Mouse (Mus musculus) ES-Bruce4 (cell line): ENCODE measurements at regions not wholly inside any gene's neighbourhood (a gene's known extent, or its start where the extent isn't known, plus 50 kb on each side); places are given as distances from the start of the nearest gene placed in this dataset.

Experiments
- H3K27ac ChIP-seq: 2 replicates; pipeline ENCODE4 v1.5.1; 2012; ENCODE audit warnings: low read length, inconsistent platforms; ENCODE audit not compliant: insufficient read depth
- H3K27me3 ChIP-seq: 2 replicates; pipeline ENCODE4 v1.6.1; 2012; ENCODE audit warnings: mild to moderate bottlenecking, low read length, inconsistent platforms; ENCODE audit not compliant: control insufficient read depth, poor library complexity, insufficient read depth, severe bottlenecking
- H3K36me3 ChIP-seq: 2 replicates; pipeline ENCODE4 v1.6.1; 2012; ENCODE audit warnings: inconsistent platforms, mild to moderate bottlenecking, low read length, moderate library complexity; ENCODE audit not compliant: control insufficient read depth, poor library complexity, insufficient read depth, severe bottlenecking
- H3K4me1 ChIP-seq: one replicate; pipeline ENCODE4 v1.8.1; 2011; ENCODE audit warnings: low read length; ENCODE audit not compliant: control insufficient read depth, insufficient read depth
- H3K4me3 ChIP-seq: 2 replicates; pipeline ENCODE4 v1.5.1; 2011; ENCODE audit warnings: low read depth, mild to moderate bottlenecking, low read length
- H3K9ac ChIP-seq: 2 replicates; pipeline ENCODE4 v1.6.1; 2012; ENCODE audit warnings: low read depth, mild to moderate bottlenecking, inconsistent platforms; ENCODE audit not compliant: poor library complexity, severe bottlenecking
- H3K9me3 ChIP-seq: replicated peaks from 2 replicates; pipeline ENCODE4 v1.6.1; 2012; ENCODE audit warnings: mild to moderate bottlenecking, low read length, inconsistent platforms; ENCODE audit not compliant: control insufficient read depth, poor library complexity, insufficient read depth, severe bottlenecking
- CTCF ChIP-seq: IDR thresholded peaks from one replicate; pipeline ENCODE4 v1.8.1; 2011; ENCODE audit warnings: low read depth, low read length
- EP300 ChIP-seq: IDR thresholded peaks from 2 replicates; pipeline ENCODE4 v1.6.1; 2011; ENCODE audit warnings: low read depth, low read length; ENCODE audit not compliant: insufficient read depth
- POLR2A ChIP-seq: IDR thresholded peaks from one replicate; pipeline ENCODE4 v1.8.1; 2011; ENCODE audit warnings: low read length; ENCODE audit not compliant: insufficient read depth

DNA sequence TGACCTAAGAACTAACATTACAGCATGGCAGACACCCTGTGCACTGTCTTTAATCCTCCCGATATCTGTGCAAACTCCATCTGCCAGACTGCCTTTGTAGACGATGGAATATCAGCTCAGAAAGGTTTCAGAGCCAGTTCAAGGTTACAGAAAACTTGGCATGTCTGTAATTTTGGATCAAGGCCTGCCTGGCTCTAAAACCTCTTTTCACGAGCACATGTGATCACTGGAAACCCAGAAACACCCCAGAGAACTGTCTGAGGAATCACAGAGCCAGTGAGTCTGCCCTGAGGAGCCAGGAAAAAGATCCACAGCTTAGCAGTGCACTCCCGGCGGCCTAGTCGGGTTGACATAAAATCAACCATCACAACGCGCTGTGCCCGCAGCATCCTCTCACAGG, 149.7 kb upstream of the Fbxo11 start:
- Histone ChIP-seq H3K4me1 (no peaks in the 10 kb centered on the region), H3K9me3 (no peaks in the 10 kb centered on the region), H3K9ac (no peak overlapping the region), H3K27me3 (no peaks in the 10 kb centered on the region), H3K36me3 (no peaks in the 10 kb centered on the region), H3K4me3 (no peak overlapping the region), H3K27ac (no peak overlapping the region)
- no peak for TF ChIP-seq CTCF
- TF ChIP-seq EP300 = no peak
- no peak for TF ChIP-seq POLR2A

DNA sequence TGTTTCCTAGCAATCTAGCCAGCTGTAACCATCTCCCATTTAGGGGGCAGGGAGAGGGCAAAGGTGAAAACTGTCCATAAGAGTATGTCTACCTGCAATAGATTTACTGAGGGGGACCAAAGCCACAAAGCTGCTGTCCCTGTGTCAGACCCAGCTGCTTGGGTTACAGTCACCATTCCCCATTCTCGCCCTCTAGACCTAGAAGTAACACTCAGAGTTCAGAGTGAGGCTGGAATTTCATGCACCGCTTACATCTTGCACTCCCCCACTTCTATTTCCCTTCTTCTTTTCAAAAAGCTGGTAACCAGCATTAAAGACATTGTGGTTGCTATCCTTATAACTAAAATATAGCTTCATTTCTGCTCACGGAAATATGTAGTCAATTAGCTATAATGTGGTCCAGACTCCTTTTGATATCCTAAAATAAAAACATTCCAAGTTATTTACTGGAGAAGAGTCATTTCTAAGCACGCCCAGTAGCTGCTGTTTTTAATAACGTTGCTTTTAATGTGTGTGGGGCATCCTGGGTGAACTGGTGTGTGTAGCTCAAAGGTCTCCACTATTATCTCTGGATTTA, 157.4 kb upstream of the Fbxo11 start:
- no peak overlapping the region for H3K9ac ChIP-seq
- H3K27me3 ChIP-seq = no peaks in the 10 kb centered on the region
- no peaks in the 10 kb centered on the region for H3K36me3 ChIP-seq
- 0 out of 2 replicates have a peak, but pooled peaks cover 5% of the 10 kb centered on the region for H3K9me3 ChIP-seq
- no peak overlapping the region for H3K4me3 ChIP-seq
- no peak overlapping the region for H3K27ac ChIP-seq
- TF ChIP-seq EP300 = no peak
- TF ChIP-seq POLR2A = no peak
- TF ChIP-seq CTCF = no peak
- no peaks in the 10 kb centered on the region for H3K4me1 ChIP-seq

DNA sequence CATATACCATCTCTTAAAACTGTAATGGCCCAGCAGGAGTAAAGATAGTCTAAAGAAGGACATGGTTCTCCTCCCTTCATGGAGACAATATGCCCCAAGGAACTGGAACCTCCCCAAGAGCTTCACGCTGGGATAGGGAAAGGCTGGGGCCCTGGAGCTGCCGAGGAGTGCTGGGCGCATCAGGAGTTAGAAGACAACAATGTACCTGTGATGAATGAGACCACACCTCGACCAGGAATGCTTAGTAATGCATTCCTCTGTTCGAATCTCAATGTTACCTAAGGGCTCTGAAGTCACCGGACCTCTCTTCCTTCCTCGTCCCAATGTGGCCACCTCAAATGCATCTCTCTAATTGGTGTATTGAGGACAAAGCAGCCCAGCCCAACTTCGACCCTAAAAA, 175.4 kb upstream of the Fbxo11 start:
- H3K9me3 ChIP-seq = peaks cover 46% of the 10 kb centered on the region
- no peaks in the 10 kb centered on the region for H3K27me3 ChIP-seq
- H3K9ac ChIP-seq = no peak overlapping the region
- H3K4me3 ChIP-seq = no peak overlapping the region
- peak; percentile 80; the same call in 1 of the 2 replicates for TF ChIP-seq EP300
- no peak for TF ChIP-seq CTCF
- TF ChIP-seq POLR2A = no peak
- no peaks in the 10 kb centered on the region for H3K36me3 ChIP-seq
- H3K27ac ChIP-seq = no peak overlapping the region
- H3K4me1 ChIP-seq = no peaks in the 10 kb centered on the region

DNA sequence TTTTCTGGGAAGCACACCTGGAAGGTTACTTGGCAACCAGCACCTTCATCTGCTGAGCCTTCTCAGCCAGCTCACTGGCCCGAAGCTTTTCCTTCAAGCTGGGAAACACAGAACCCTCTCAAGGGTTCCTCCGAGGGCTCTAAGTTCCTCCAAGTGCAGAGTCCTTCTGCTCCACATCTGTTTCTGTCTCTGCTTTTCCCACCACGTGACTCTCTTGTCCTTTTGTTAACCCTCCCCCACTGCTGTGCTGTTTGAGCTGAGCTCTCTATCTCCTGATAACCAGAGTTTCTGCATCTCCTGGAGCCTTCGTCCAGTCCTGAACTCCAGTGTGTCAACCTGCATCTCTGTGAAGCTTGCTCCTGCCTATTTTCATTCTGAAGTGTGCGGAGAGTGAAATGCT, 183.5 kb upstream of the Fbxo11 start:
- Histone ChIP-seq H3K4me1 (no peaks in the 10 kb centered on the region), H3K36me3 (no peaks in the 10 kb centered on the region), H3K9me3 (no peaks in the 10 kb centered on the region), H3K27me3 (no peaks in the 10 kb centered on the region), H3K27ac (no peak overlapping the region), H3K9ac (no peak overlapping the region), H3K4me3 (no peak overlapping the region)
- no peak for TF ChIP-seq POLR2A

DNA sequence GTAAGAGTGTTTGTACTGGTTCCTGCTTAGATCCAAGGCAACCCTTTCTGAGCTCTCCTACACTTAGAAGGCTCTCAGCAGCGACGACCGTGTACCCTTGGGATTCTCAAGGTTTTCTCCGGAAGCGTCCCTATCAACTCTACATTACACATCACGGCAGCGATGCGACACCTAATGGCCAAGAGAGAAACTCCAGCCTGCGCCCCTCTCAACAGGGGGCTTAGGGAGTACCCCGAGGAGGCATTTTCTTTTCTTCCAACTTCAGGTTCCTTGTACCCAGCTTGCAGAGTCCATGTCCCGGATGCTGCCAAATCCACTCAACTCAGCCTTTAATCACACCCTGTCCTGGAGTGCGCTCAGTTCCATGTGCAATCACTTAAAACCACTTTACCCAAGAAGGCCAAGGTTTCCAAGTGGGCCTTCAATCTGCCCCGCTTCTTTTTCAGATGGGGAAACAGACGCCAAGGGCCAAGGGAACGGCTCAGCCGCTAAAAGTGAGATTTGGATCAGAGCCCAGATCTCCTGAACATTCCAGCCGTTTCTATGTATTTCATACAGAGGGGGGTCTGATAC, 186.9 kb upstream of the Fbxo11 start:
- H3K36me3 ChIP-seq = no peaks in the 10 kb centered on the region
- 0 out of 2 replicates have a peak, but pooled peaks have one; percentile 34 for TF ChIP-seq EP300
- peak; percentile 68 for TF ChIP-seq CTCF
- TF ChIP-seq POLR2A = no peak
- peak overlapping the region; percentile 64 for H3K4me3 ChIP-seq
- H3K4me1 ChIP-seq = no peaks in the 10 kb centered on the region
- peak overlapping the region; percentile 44 for H3K9ac ChIP-seq
- H3K9me3 ChIP-seq = no peaks in the 10 kb centered on the region
- no peaks in the 10 kb centered on the region for H3K27me3 ChIP-seq
- H3K27ac ChIP-seq = no peak overlapping the region

DNA sequence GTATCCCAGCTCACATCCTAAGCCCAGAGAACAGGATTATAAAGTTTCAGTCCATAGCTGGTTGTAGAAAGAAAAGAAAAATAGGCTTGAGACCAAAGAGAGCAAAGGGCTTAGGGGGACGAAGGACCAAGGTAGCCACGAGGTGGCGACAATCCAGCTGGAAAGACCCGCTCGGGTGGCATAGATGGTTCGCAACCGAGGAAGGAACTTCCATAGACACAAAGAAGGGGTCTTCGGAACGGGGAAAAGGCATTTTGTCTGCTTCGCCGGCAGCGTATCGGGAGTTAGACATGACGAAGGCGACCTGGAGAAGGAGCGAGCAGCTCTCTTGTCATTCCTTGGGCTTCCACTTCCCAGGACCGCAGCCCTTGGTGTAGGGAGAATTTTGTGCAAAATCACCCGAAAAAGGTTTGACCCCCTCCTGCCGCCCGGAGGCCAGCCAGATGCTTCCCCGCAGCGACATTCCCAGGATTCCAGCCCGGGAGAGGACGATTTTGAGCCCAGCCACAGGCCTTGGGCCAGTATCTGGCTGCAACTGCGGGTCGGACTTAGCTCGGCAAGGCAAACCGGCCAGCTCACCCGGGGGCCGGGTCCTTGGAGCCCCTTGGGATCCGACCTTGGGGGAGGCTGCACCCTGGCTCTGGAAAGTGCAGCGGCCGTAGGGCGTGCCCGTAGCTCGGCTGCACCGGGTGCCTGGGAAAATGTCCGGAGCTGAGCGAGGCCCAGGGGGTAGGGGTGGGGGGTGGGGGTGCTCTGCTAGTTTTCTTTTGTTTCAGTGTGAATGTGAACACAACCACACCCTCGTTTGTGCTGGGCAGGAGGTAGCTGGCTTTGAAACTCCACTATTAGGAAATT, 184.5 kb upstream of the Foxn2 start:
- H3K9me3 ChIP-seq = no peaks in the 10 kb centered on the region
- TF ChIP-seq CTCF = peak; percentile 81
- TF ChIP-seq EP300 = no peak
- H3K9ac ChIP-seq = peak overlapping the region; percentile 65
- H3K27ac ChIP-seq = peak overlapping the region; percentile 82
- H3K27me3 ChIP-seq = no peaks in the 10 kb centered on the region
- no peaks in the 10 kb centered on the region for H3K36me3 ChIP-seq
- H3K4me3 ChIP-seq = peak overlapping the region; percentile 87
- peaks cover 4% of the 10 kb centered on the region for H3K4me1 ChIP-seq
